Mouse (Mus musculus) liver, postnatal 0 days (tissue): ENCODE measurements at regions not wholly inside any gene's neighbourhood (a gene's known extent, or its start where the extent isn't known, plus 50 kb on each side); places are given as distances from the start of the nearest gene placed in this dataset.

ENCODE experiments used
- ATAC-seq: fragments of 200-750 bp; cut with Nextera tagmentation; 2 replicates; pipeline ENCODE4 v1.8.0; 2017; ENCODE audit warnings: mild to moderate bottlenecking, moderate library complexity
- DNase-seq: peaks from one replicate; pipeline ENCODE4 v3.0.0-alpha.2; 2016
- H3K27ac ChIP-seq: fragments of 300-500 bp; sonication (generic); 2 replicates; pipeline ENCODE4 v1.5.1; 2014; ENCODE audit warnings: antibody characterized with exemption, moderate library complexity, mild to moderate bottlenecking, low read depth
- H3K27me3 ChIP-seq: fragments of 300-500 bp; sonication (generic); 2 replicates; pipeline ENCODE4 v1.6.1; 2014; ENCODE audit warnings: low read length, control low read depth, mixed read lengths; ENCODE audit not compliant: insufficient read depth
- H3K36me3 ChIP-seq: fragments of 300-500 bp; sonication (generic); replicated peaks from 2 replicates; pipeline ENCODE4 v1.6.1; 2014; ENCODE audit warnings: mild to moderate bottlenecking, control low read depth, low read length, moderate library complexity, mixed read lengths; ENCODE audit not compliant: insufficient read depth
- H3K4me1 ChIP-seq: fragments of 300-500 bp; sonication (generic); 2 replicates; pipeline ENCODE4 v1.6.1; 2014; ENCODE audit warnings: antibody characterized with exemption, mild to moderate bottlenecking, control low read depth; ENCODE audit not compliant: insufficient read depth
- H3K4me2 ChIP-seq: fragments of 300-500 bp; sonication (generic); 2 replicates; pipeline ENCODE4 v1.6.1; 2014; ENCODE audit warnings: low read depth, mild to moderate bottlenecking, low read length, moderate library complexity, mixed read lengths
- H3K4me3 ChIP-seq: fragments of 300-500 bp; sonication (generic); 2 replicates; pipeline ENCODE4 v1.5.1; 2014; ENCODE audit warnings: low read depth, low read length
- H3K9ac ChIP-seq: fragments of 300-500 bp; sonication (generic); replicated peaks from 2 replicates; pipeline ENCODE4 v1.6.1; 2014; ENCODE audit warnings: mild to moderate bottlenecking, moderate library complexity
- H3K9me3 ChIP-seq: fragments of 300-500 bp; sonication (generic); 2 replicates; pipeline ENCODE4 v1.6.1; 2016; ENCODE audit warnings: mild to moderate bottlenecking, control low read depth, low read length, mixed read lengths
- CTCF ChIP-seq: sonication (generic); IDR thresholded peaks from 2 replicates; pipeline ENCODE4 v1.5.1; 2016; ENCODE audit warnings: antibody characterized with exemption, low read depth
- EP300 ChIP-seq: IDR thresholded peaks from 2 replicates; pipeline ENCODE4 v1.6.1; 2016; ENCODE audit warnings: antibody characterized with exemption, low read depth, mild to moderate bottlenecking
- WGBS: fragments of 180-500 bp; shearing (Covaris S2); extraction: QIAGEN DNeasy Blood & Tissue Kit; methylation state at CpG from one replicate; pipeline ENCODE4 v1.1.7; 2014; ENCODE audit not compliant: insufficient replicate concordance; 5-methylcytosine and 5-hydroxymethylcytosine counted together

- no peak overlapping the region for H3K27ac ChIP-seq
- WGBS = 90% methylated on average over 2 of the region's 2 CpGs
- ATAC-seq (no peak), DNase-seq (no peak)
- H3K4me3 ChIP-seq = no peak overlapping the region
- H3K4me1 ChIP-seq = no peaks in the 10 kb centered on the region
- H3K4me2 ChIP-seq = no peak overlapping the region
- no peak for TF ChIP-seq EP300
- TF ChIP-seq CTCF = no peak
- no peak overlapping the region for H3K9ac ChIP-seq
- H3K9me3 ChIP-seq = peaks cover 2% of the 10 kb centered on the region; the same call in 1 of the 2 replicates
- H3K27me3 ChIP-seq = no peaks in the 10 kb centered on the region
- no peaks in the 10 kb centered on the region for H3K36me3 ChIP-seq
Observed at GRCm38 (mm10) chr3:154410292-154410691, 79.8 kb upstream of the Lhx8 start.

DNA sequence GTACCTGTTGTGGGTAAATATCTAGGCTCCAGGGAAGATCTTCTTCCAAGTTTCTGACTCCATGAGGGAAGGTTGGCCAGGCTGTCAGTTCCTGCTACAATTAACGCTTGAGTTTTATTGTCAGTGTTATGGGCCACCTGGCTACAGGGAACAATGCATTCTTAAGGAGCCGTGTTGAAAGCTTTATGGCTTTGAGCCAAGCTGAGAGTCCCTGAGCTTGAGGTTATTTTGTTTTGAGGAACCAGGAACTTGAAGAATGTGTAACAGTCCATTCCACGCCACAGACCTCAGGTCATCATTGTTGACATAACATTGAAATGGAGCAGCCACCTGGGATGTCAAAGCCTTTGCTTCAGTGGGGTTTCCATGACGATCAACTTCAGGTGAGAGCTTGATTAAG, 71.6 kb upstream of the Lhx8 start:
- no peak for ATAC-seq
- no peak overlapping the region for H3K4me2 ChIP-seq
- 48% methylated on average over 4 of the region's 4 CpGs for WGBS

DNA sequence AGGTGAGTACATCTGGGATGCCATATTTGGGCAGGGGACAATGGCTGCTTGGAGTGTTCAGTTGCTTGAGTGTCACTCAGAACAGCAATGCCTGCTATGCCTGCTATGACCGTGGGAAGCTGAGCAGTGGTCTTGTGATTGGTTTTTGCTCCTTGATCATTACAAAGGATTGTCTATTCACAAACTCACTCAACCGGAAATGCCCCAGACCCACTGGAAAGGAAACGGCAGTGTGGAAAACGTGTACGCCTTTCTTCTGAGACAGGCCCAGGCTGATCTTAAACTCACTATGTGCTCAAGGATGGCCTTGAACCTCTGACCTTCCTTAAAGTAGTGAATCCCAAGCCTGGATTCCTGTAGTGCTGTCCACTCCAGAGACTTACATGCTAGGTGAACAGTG, 63.2 kb upstream of the Lhx8 start:
- no peak for TF ChIP-seq CTCF
- TF ChIP-seq EP300 = no peak
- 69% methylated on average over 5 of the region's 5 CpGs for WGBS
- ATAC-seq (no peak), DNase-seq (no peak)
- no peaks in the 10 kb centered on the region for H3K9me3 ChIP-seq
- no peak overlapping the region for H3K4me2 ChIP-seq
- no peak overlapping the region for H3K27ac ChIP-seq
- H3K4me1 ChIP-seq = no peaks in the 10 kb centered on the region
- no peaks in the 10 kb centered on the region for H3K27me3 ChIP-seq
- H3K4me3 ChIP-seq = no peak overlapping the region
- no peak overlapping the region for H3K9ac ChIP-seq
- H3K36me3 ChIP-seq = no peaks in the 10 kb centered on the region

More for the DNA sequence above, 71.6 kb upstream of the Lhx8 start:
- Histone ChIP-seq H3K4me3 (no peak overlapping the region), H3K27ac (no peak overlapping the region), H3K9me3 (no peaks in the 10 kb centered on the region), H3K9ac (no peak overlapping the region), H3K4me1 (no peaks in the 10 kb centered on the region), H3K27me3 (no peaks in the 10 kb centered on the region), H3K36me3 (no peaks in the 10 kb centered on the region)
- DNase-seq = no peak
- no peak for TF ChIP-seq EP300
- TF ChIP-seq CTCF = no peak

- Histone ChIP-seq H3K27ac (no peak overlapping the region), H3K36me3 (no peaks in the 10 kb centered on the region), H3K4me2 (no peak overlapping the region), H3K9ac (no peak overlapping the region), H3K27me3 (no peaks in the 10 kb centered on the region), H3K4me3 (no peak overlapping the region), H3K4me1 (no peaks in the 10 kb centered on the region), H3K9me3 (no peaks in the 10 kb centered on the region)
- DNase-seq (no peak), ATAC-seq (no peak)
- no peak for TF ChIP-seq EP300
- no peak for TF ChIP-seq CTCF
- WGBS = 84% methylated on average over 3 of the region's 3 CpGs
Observed at GRCm38 (mm10) chr3:154391629-154392028, 61.2 kb upstream of the Lhx8 start.

- Histone ChIP-seq H3K9ac (no peak overlapping the region), H3K36me3 (no peaks in the 10 kb centered on the region), H3K4me3 (no peak overlapping the region), H3K27ac (no peak overlapping the region), H3K4me2 (no peak overlapping the region), H3K9me3 (no peaks in the 10 kb centered on the region), H3K4me1 (no peaks in the 10 kb centered on the region), H3K27me3 (no peaks in the 10 kb centered on the region)
- ATAC-seq (no peak), DNase-seq (no peak)
- no peak for TF ChIP-seq EP300
- TF ChIP-seq CTCF = no peak
- WGBS = 75% methylated on average over 5 of the region's 5 CpGs
Observed at GRCm38 (mm10) chr3:154388656-154389055, 58.2 kb upstream of the Lhx8 start.

GRCm38 (mm10) chr3:154387271-154387670, 56.8 kb upstream of the Lhx8 start:
- Histone ChIP-seq H3K27me3 (no peaks in the 10 kb centered on the region), H3K9me3 (no peaks in the 10 kb centered on the region), H3K4me1 (no peaks in the 10 kb centered on the region), H3K4me2 (no peak overlapping the region), H3K27ac (no peak overlapping the region), H3K4me3 (no peak overlapping the region), H3K9ac (no peak overlapping the region), H3K36me3 (no peaks in the 10 kb centered on the region)
- no peak for DNase-seq
- ATAC-seq = no peak
- TF ChIP-seq EP300 (no peak), CTCF (no peak)
- WGBS = 64% methylated on average over 1 of the region's 1 CpGs

DNA sequence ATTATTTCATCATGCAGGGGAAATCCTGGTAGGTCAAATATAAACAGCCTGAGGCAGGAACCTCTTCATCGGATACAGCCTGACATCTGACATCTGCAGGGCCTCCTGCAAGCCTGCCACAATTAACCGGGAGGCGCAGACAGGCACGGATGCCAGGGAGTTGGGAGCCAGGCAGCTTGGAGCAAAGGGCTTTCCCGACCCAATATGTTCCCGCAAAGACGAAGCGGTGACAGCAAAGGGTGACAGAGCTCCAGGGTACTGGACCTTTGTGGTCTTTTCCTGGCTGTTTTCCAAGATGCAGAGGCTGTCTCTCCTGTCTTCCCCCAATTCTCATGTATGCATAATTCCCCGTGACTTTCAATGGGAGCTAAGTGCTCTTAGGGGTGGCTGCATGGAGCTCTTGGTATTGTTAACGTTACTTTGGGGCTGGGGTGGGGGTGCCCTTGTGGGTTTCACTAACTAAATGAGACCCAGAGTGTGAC, 55.4 kb upstream of the Lhx8 start:
- Histone ChIP-seq H3K9ac (no peak overlapping the region), H3K4me3 (no peak overlapping the region), H3K27me3 (no peaks in the 10 kb centered on the region), H3K27ac (no peak overlapping the region), H3K4me1 (no peaks in the 10 kb centered on the region), H3K36me3 (no peaks in the 10 kb centered on the region), H3K9me3 (no peaks in the 10 kb centered on the region), H3K4me2 (no peak overlapping the region)
- no peak for TF ChIP-seq CTCF
- TF ChIP-seq EP300 = no peak
- WGBS = 36% methylated on average over 10 of the region's 10 CpGs
- ATAC-seq (no peak), DNase-seq (no peak)
